Mouse (Mus musculus) kidney, postnatal 14 days (tissue): Measurements from ENCODE around the gene Zdhhc22.
A peak's percentile ranks its signal among the peaks of the same experiment; 100 is the strongest.

Experiments
- DNase-seq: peaks from one replicate; pipeline ENCODE4 v3.0.0; 2022; ENCODE audit warnings: mixed read lengths

The Zdhhc22 gene

GRCm38 (mm10) chr12:86932575-86932952 lies 57.7 kb downstream of the Zdhhc22 start:
- DNase-seq, result peak; percentile 78

- peak; percentile 89 for DNase-seq
Observed at GRCm38 (mm10) chr12:86931919-86932574, 58.2 kb downstream of the Zdhhc22 start.

GRCm38 (mm10) chr12:86930934-86931729 lies 59.1 kb downstream of the Zdhhc22 start:
- DNase-seq, result no peak
